Mouse (Mus musculus): Measurements from ENCODE around the gene Ncf2.

Ncf2 gene

DNA sequence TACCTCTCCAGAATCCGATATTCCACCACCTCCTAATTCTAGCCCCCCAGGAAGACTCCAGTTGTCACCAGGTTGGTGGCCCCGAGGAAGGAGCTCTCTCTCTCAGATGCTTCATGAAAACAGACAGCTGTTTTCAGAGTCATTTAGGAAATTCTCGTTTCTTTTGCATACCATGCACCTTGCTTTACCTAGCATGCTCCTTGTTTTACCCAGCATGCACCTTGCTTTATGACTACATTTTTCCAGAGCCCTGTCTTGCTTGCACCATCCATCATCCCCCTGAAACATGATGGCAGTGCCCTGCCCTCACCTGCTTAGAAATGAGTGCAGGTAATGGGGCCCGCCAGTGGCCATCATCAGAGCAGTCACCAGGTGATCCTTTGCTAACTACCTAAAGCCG, 31.6 kb downstream of the Ncf2 start:
- no peak for DNase-seq (ENCODE audit: low read depth)

- peak; percentile 50 for DNase-seq (ENCODE audit: low read depth)
Observed at GRCm38 (mm10) chr1:152832316-152832715, 32.3 kb downstream of the Ncf2 start.

- no peak for DNase-seq (ENCODE audit: low read depth)
Observed at GRCm38 (mm10) chr1:152835061-152835460, 35.1 kb downstream of the Ncf2 start.

- DNase-seq (ENCODE audit: low read depth): peak; percentile 72
Observed at GRCm38 (mm10) chr1:152838026-152838702, 38.2 kb downstream of the Ncf2 start.

DNA sequence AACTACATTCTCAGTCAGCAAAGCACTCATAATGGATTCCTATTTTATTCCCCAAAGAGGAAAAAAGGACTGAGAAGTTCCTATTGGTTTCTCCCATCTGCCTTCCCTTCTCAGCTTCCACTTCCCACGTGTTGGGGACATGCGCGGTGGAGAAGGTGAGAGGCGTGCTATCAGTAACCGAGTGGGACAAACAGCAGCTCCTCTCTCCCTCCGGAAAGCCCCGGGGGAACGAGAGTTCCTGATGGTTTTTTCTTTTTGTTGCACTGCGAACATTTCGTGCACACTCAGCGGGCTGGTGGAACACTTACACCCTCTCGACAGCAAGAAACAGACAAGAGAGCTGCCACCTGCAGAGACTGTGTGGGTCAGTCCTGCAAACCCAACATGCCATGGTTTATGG, 38.8 kb downstream of the Ncf2 start:
- no peak for DNase-seq (ENCODE audit: low read depth)

- DNase-seq (ENCODE audit: low read depth): no peak
Observed at GRCm38 (mm10) chr1:152840343-152840742, 40.3 kb downstream of the Ncf2 start.

- no peak for DNase-seq (ENCODE audit: low read depth)
Observed at GRCm38 (mm10) chr1:152841057-152841456, 41.1 kb downstream of the Ncf2 start.

GRCm38 (mm10) chr1:152844634-152845033, 44.6 kb downstream of the Ncf2 start:
- DNase-seq (ENCODE audit: low read depth): no peak

- no peak for DNase-seq (ENCODE audit: low read depth)
Observed at GRCm38 (mm10) chr1:152845211-152845730, 45.3 kb downstream of the Ncf2 start.

DNA sequence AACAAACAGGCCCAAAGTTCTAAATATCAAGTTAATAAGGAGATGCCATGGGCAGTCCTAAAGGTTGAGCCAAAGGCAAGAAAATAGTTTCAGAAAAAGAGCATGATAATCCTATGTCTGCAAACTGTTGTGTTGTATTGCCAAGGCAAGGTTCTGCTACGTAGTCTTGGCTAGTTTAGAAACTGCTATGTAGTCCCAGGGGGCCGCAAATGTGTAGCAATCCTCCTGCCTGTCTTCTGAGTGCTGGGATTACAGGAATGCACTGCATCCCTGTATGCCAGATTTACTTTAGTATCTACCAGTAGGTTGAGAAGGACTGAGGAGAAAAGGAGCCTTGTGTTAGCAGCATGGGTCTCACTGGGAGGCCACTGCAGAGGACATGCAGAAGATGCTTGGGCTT, 46.9 kb downstream of the Ncf2 start:
- DNase-seq (ENCODE audit: low read depth): no peak

- no peak for DNase-seq (ENCODE audit: low read depth)
Observed at GRCm38 (mm10) chr1:152869901-152870300, 69.9 kb downstream of the Ncf2 start.

DNA sequence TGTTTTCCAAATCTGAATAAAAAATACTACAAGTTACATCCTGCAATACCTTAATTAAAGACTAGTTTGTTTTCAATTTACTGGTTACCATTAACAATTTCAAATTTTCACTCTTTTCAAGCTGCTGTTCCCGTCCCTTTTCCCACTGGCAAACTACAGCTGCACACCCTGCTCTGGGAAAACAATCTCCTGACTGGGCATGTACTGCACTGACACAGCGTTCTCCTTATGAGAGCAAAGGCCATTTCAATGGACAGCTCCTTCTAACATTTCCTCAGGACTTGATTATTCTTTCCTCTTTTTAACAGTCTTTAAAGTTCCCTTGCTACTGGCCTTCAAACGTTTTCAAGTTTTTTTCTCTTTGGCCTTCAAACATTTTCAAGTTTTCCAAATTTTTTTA, 71.0 kb downstream of the Ncf2 start:
- no peak for DNase-seq (ENCODE audit: low read depth)
